Mouse (Mus musculus) testis, adult 2 months (tissue): ENCODE data around the gene Foxe3. TPM values are rescaled to one million over a fixed set of nuclear protein-coding genes. Genes with fewer than 3 reads are reported as not detected.
A peak's percentile ranks its signal among the peaks of the same experiment; 100 is the strongest.

Experiments
- H3K27ac ChIP-seq: fragments of 200-500 bp; 2 replicates; pipeline ENCODE4 v1.5.1; 2012; ENCODE audit warnings: low read depth, low read length; ENCODE audit not compliant: control insufficient read depth, insufficient read depth
- H3K27me3 ChIP-seq: fragments of 200-500 bp; 2 replicates; pipeline ENCODE4 v1.6.1; 2012; ENCODE audit warnings: mild to moderate bottlenecking, low read length, moderate library complexity; ENCODE audit not compliant: control insufficient read depth, insufficient read depth
- H3K36me3 ChIP-seq: fragments of 200-500 bp; 2 replicates; pipeline ENCODE4 v1.6.1; 2012; ENCODE audit warnings: mild to moderate bottlenecking, low read length; ENCODE audit not compliant: control insufficient read depth, insufficient read depth
- H3K4me1 ChIP-seq: fragments of 200-500 bp; 2 replicates; pipeline ENCODE4 v1.6.1; 2012; ENCODE audit warnings: low read length; ENCODE audit not compliant: control insufficient read depth, insufficient read depth
- H3K4me3 ChIP-seq: fragments of 200-500 bp; 2 replicates; pipeline ENCODE4 v1.5.1; 2012; ENCODE audit warnings: low read depth, mild to moderate bottlenecking, low read length, moderate library complexity, mixed read lengths; ENCODE audit not compliant: control insufficient read depth
- CTCF ChIP-seq: fragments of 200-500 bp; IDR thresholded peaks from 2 replicates; pipeline ENCODE4 v1.5.1; 2012; ENCODE audit warnings: low read depth, mild to moderate bottlenecking, inconsistent platforms, low read length, moderate library complexity; ENCODE audit not compliant: control insufficient read depth, insufficient read depth, insufficient replicate concordance
- POLR2A ChIP-seq: fragments of 200-500 bp; IDR thresholded peaks from 2 replicates; pipeline ENCODE4 v1.6.1; 2012; ENCODE audit warnings: low read depth, mild to moderate bottlenecking, inconsistent platforms, low read length, moderate library complexity; ENCODE audit not compliant: control insufficient read depth
- polyA plus RNA-seq: library from polyadenylated mRNA; depleted of rRNA; stranded (reverse); fragments of >200 nt; gene quantifications from 2 replicates; pipeline ENCODE4 v1.2.3, GENCODE M21; 2012

Gene Foxe3
- polyA plus RNA-seq, 1 experiment, result 0.95 TPM

GRCm38 (mm10) chr4:114941311-114941710 lies 15.5 kb upstream of the Foxe3 start:
- Histone ChIP-seq H3K36me3 (no peaks in the 10 kb centered on the region), H3K27ac (no peak overlapping the region), H3K4me3 (no peak overlapping the region), H3K27me3 (no peaks in the 10 kb centered on the region), H3K4me1 (no peaks in the 10 kb centered on the region)
- no peak for TF ChIP-seq POLR2A
- no peak for TF ChIP-seq CTCF

GRCm38 (mm10) chr4:114938248-114938647 lies 12.4 kb upstream of the Foxe3 start:
- no peak overlapping the region for H3K27ac ChIP-seq
- no peaks in the 10 kb centered on the region for H3K36me3 ChIP-seq
- no peak for TF ChIP-seq POLR2A
- TF ChIP-seq CTCF, result no peak
- no peaks in the 10 kb centered on the region for H3K4me1 ChIP-seq
- H3K27me3 ChIP-seq, result no peaks in the 10 kb centered on the region
- no peak overlapping the region for H3K4me3 ChIP-seq

GRCm38 (mm10) chr4:114937459-114938047 lies 11.7 kb upstream of the Foxe3 start:
- H3K4me3 ChIP-seq, result no peak overlapping the region
- no peak overlapping the region for H3K27ac ChIP-seq
- TF ChIP-seq POLR2A, result no peak
- no peak for TF ChIP-seq CTCF
- H3K4me1 ChIP-seq, result no peaks in the 10 kb centered on the region
- no peaks in the 10 kb centered on the region for H3K27me3 ChIP-seq
- no peaks in the 10 kb centered on the region for H3K36me3 ChIP-seq

- no peaks in the 10 kb centered on the region for H3K4me1 ChIP-seq
- H3K27ac ChIP-seq, result no peak overlapping the region
- TF ChIP-seq POLR2A (no peak), CTCF (no peak)
- H3K27me3 ChIP-seq, result no peaks in the 10 kb centered on the region
- no peak overlapping the region for H3K4me3 ChIP-seq
- no peaks in the 10 kb centered on the region for H3K36me3 ChIP-seq
Measured at GRCm38 (mm10) chr4:114934188-114934587, 8.4 kb upstream of the Foxe3 start.

GRCm38 (mm10) chr4:114932747-114933146 lies 6.9 kb upstream of the Foxe3 start:
- H3K27ac ChIP-seq, result no peak overlapping the region
- H3K27me3 ChIP-seq, result no peaks in the 10 kb centered on the region
- TF ChIP-seq CTCF, result no peak
- no peak for TF ChIP-seq POLR2A
- H3K4me1 ChIP-seq, result no peaks in the 10 kb centered on the region
- H3K4me3 ChIP-seq, result no peak overlapping the region
- no peaks in the 10 kb centered on the region for H3K36me3 ChIP-seq

GRCm38 (mm10) chr4:114929155-114929554 lies 3.3 kb upstream of the Foxe3 start:
- no peaks in the 10 kb centered on the region; the same call in 1 of the 2 replicates for H3K27me3 ChIP-seq
- H3K4me1 ChIP-seq, result peaks cover 8% of the 10 kb centered on the region
- H3K4me3 ChIP-seq, result no peak overlapping the region
- H3K36me3 ChIP-seq, result no peaks in the 10 kb centered on the region
- no peak for TF ChIP-seq CTCF
- no peak for TF ChIP-seq POLR2A
- no peak overlapping the region for H3K27ac ChIP-seq

GRCm38 (mm10) chr4:114924971-114925916 lies 569 bp downstream of the Foxe3 start:
- Histone ChIP-seq H3K4me1 (peaks cover 8% of the 10 kb centered on the region), H3K4me3 (peak overlapping the region; percentile 44), H3K27me3 (no peaks in the 10 kb centered on the region; the same call in 1 of the 2 replicates), H3K27ac (no peak overlapping the region), H3K36me3 (no peaks in the 10 kb centered on the region)
- no peak for TF ChIP-seq CTCF
- TF ChIP-seq POLR2A, result no peak

GRCm38 (mm10) chr4:114917091-114917490 lies 8.7 kb downstream of the Foxe3 start:
- H3K27me3 ChIP-seq, result peaks cover 2% of the 10 kb centered on the region; the same call in 1 of the 2 replicates
- TF ChIP-seq CTCF (no peak), POLR2A (no peak)

More at GRCm38 (mm10) chr4:114917091-114917490, 8.7 kb downstream of the Foxe3 start:
- no peak overlapping the region for H3K27ac ChIP-seq
- H3K4me3 ChIP-seq, result no peak overlapping the region
- no peaks in the 10 kb centered on the region for H3K36me3 ChIP-seq
- peaks cover 7% of the 10 kb centered on the region for H3K4me1 ChIP-seq
